Mouse (Mus musculus): ENCODE measurements around the gene Mrps23.
"Not testable (repeated sequence)": the region's sequence is repeated elsewhere in the genome, so short reads cannot be mapped to it uniquely, and the experiment has no call there.

Gene Mrps23

DNA sequence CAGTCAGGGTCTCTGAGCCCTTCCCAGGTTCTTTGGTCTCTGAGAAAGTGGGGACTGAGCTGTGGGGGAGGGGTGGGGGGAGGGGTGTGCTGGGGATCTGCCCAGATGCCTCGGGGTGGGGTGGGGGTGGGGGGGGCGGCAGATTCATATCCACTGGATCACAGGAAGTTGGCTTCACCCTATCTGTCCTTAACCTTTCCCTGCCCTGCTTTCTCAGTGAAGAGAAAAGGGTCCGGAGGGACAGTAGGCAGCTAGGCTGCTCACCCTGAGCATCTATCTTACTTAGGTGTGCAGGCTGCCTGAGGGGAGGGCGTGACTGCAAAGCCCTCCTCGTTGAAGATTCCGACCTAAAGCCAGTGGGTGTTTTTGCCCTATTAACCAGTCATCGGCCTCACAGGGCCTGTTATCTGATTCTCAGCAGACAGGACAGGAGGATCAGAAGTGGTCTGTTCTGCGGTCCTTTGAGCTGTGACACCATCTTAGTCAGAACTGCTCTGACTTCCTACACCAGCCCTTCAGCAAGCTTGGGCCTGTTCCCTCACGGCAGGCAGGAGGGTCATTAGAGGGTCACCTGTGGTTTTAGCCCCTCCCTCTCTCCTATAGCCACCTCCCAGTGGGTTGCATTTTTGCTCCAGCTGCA is 30.7 kb upstream of the Mrps23 start:
- no peak for DNase-seq (ENCODE audit: low spot score)

DNA sequence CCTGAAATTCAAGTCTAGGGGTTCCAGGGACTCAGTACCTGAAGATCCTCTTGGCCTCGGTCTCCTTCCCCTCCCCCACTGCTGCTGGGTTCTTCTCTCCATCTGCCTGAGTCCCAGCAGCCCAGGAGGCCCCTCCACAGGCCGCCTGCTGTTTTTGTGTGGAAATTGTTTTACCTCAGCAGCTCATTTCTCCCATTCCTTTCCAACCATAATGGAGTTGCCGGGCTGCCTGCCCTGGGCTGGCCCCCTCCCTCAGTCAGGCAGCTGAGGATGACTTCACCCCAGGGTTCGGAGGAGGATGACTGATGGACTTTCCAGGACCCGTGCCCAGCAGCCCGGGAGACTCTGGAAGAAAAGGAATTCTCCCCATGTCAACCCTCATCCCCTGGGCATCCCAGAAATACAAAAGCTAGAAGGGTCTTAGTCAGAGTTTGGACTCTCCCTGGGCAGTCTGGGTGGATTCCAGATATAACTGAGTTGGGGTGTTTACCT is 23.7 kb upstream of the Mrps23 start:
- no peak for DNase-seq (ENCODE audit: low spot score)

DNA sequence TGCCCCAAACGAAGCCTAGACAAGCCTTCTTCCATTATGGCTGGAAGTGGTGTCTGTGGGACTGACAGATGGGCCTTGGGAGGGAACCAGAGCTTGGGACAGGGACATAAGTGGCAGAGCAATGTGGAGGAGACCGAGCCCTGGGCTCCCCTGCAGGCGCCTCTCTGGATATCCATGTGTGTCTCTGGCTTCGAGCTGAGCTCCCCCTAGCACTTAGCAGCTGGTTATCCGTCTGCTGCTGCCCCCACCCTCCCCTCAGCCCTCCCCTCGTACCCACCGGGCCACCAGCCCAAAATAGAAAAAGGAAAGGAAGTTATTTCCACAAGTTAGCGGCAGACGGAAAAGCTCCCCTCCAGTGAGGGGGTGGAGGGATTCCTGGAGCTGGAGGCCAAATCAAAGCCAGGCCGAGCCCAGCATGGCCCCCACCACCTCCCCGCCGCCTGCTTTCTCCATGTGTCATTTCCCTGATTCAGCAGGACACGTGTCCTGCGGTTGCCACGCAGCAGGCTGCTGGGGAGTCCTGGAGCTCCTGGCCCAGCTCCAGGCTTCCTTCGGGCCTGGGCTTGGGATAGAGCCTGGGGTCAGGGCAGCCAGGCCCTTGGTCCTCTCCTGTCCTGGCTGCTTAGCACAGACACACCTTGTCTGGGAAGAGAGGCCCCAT is 23.1 kb upstream of the Mrps23 start:
- DNase-seq (ENCODE audit: low spot score), result peak; percentile 66

GRCm38 (mm10) chr11:88184632-88185180 is 19.5 kb upstream of the Mrps23 start:
- no peak for DNase-seq (ENCODE audit: low spot score)

- DNase-seq (ENCODE audit: low spot score), result no peak
Measured at GRCm38 (mm10) chr11:88186078-88186946, 17.9 kb upstream of the Mrps23 start.

DNA sequence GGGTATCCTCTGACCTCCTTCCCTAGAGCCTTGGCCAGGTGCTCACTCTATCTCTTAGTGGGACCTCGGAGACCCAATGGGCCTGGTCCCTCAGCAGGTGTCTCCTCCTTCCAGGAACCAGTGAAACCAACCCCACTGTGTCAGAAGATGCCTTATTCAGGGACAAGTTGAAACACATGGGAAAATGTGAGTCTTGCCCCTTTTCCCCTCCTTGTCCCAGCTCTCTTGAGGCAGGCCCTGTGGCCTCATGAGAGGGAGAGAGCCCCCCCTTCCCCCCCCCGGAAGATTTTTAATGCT is 17.3 kb upstream of the Mrps23 start:
- no peak for DNase-seq (ENCODE audit: low spot score)

- peak; percentile 92 for DNase-seq (ENCODE audit: low spot score)
Measured at GRCm38 (mm10) chr11:88187417-88188133, 16.6 kb upstream of the Mrps23 start.

GRCm38 (mm10) chr11:88188216-88188615 is 16.0 kb upstream of the Mrps23 start:
- DNase-seq (ENCODE audit: low spot score), result no peak

GRCm38 (mm10) chr11:88188635-88189034 is 15.6 kb upstream of the Mrps23 start:
- DNase-seq (ENCODE audit: low spot score), result no peak

DNA sequence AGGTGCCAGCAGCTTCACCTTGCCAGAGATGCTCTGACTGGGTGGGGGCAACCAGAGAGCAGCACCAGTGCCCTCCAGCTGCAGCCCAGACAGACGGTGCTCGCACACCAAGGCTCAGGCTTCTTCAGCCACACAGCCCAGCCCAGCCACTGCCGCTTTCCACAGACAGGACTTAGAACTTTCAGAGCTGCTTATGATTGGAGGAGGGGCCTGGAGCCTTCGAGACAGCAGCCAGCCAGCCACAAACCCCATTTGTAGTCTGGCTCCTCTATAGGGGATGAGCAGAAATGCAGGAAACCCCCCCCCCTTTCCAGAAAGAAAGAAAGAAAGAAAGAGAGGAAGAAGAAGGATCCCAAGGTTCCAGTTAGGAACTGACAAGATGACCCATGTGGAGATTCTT is 11.6 kb upstream of the Mrps23 start:
- DNase-seq (ENCODE audit: low spot score), result no peak

- DNase-seq (ENCODE audit: low spot score), result no peak
Measured at GRCm38 (mm10) chr11:88193098-88193823, 10.9 kb upstream of the Mrps23 start.

- DNase-seq (ENCODE audit: low spot score), result no peak
Measured at GRCm38 (mm10) chr11:88193824-88194696, 10.1 kb upstream of the Mrps23 start.

GRCm38 (mm10) chr11:88195699-88196098 is 8.5 kb upstream of the Mrps23 start:
- DNase-seq (ENCODE audit: low spot score), result not testable (repeated sequence)

DNA sequence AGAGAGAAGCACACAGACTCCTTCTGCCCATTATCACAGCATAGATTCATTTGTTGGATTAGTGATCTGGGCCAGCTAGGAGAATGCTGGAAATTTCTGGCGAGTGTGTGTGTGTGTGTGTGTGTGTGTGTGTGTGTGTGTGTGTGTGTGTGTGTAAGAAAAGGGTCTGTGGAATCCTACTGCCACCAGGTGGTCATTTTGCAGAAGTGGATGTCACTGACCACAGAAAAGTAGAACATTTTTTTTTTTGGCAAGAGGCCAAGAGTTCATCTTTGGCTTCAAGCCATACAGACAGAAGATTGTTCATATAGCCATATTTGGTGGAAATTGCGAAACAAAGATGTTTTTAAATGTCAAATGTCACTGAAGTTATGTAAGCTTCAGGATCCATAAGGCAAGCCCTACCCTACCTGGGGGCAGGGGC is 7.0 kb upstream of the Mrps23 start:
- peak; percentile 64 for DNase-seq (ENCODE audit: low spot score)

- DNase-seq (ENCODE audit: low spot score), result no peak
Measured at GRCm38 (mm10) chr11:88198223-88198622, 6.0 kb upstream of the Mrps23 start.

DNA sequence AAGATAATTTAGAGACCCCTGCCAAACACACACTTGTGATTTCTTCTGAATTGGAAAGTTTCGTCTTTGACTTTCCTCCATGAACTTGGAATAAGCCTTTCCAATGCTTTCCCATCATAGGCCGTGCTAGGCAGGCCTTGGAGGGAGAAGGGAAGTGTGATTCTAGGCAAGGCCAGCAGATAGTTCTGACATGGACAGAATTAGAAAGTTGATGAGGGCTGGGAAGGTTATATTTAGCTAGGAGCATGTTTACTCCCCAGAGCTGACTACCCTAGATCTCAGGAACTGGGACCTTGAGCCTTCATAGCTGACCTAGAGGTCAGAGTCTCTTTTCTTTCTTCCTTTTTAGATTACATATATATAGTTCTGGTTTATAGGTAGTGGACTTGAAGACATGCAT is 3.0 kb upstream of the Mrps23 start:
- no peak for DNase-seq (ENCODE audit: low spot score)

DNA sequence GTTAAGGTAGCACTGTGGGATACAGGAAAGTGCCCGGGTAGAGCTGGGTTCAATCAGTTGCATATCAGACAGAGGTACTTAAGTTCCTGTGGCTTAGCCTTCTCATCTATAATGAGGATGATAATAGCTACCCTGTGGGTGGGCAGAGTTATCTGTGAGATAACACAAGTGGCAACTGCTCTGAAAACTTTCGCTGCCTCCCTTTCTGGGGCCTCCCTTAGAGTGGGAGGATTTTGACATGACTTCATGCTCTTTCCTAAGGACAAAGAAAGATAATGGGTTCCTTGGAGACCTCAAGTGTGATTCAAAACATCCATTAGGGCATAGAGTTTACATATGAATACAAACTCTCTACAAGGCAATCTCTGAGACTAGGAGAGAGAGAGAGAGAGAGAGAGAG is 2.1 kb upstream of the Mrps23 start:
- no peak for DNase-seq (ENCODE audit: low spot score)

GRCm38 (mm10) chr11:88204593-88205368 is 593 bp downstream of the Mrps23 start:
- no peak for DNase-seq (ENCODE audit: low spot score)

DNA sequence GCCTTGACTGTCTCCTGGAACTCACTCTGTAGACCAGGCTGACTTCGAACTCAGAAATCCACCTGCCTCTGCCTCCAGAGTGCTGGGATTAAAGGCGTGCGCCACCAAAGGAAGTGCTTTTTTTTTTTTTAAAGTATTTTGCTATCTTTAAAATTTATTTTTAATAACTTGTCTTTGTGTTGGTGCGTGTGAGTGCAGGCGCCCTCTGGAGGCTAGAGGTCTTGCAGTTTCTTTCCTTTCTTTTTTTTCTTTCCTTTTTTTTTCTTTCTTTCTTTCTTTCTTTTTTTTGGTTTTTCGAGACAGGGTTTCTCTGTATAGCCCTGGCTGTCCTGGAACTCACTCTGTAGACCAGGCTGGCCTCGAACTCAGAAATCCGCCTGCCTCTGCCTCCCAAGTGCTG is 2.4 kb downstream of the Mrps23 start:
- DNase-seq (ENCODE audit: low spot score), result not testable (repeated sequence)

GRCm38 (mm10) chr11:88207697-88208096 is 3.5 kb downstream of the Mrps23 start:
- DNase-seq (ENCODE audit: low spot score), result no peak
